Mouse (Mus musculus) frontal cortex, postnatal 14 days (tissue): ENCODE results near the gene Magi2.
"Not testable (repeated sequence)": the region's sequence is repeated elsewhere in the genome, so short reads cannot be mapped to it uniquely, and the experiment has no call there.

Experiments
- DNase-seq, 2 experiments: peaks; one replicate each; pipeline ENCODE4 v3.0.0; 2022; ENCODE audit warnings: low spot score in 2 of 2

Gene Magi2

GRCm38 (mm10) chr5:20242496-20242895, 1015.7 kb downstream of the Magi2 start:
- no peak for DNase-seq

GRCm38 (mm10) chr5:20249382-20249781, 1022.5 kb downstream of the Magi2 start:
- no peak for DNase-seq

GRCm38 (mm10) chr5:20251541-20251940, 1024.7 kb downstream of the Magi2 start:
- DNase-seq = no peak

- DNase-seq = no peak
Measured at GRCm38 (mm10) chr5:20256150-20256868, 1029.5 kb downstream of the Magi2 start.

- DNase-seq = no peak
Measured at GRCm38 (mm10) chr5:20256933-20257332, 1030.1 kb downstream of the Magi2 start.

- DNase-seq = no peak
Measured at GRCm38 (mm10) chr5:20257419-20257818, 1030.6 kb downstream of the Magi2 start.

- DNase-seq = no peak
Measured at GRCm38 (mm10) chr5:20259719-20260118, 1032.9 kb downstream of the Magi2 start.

GRCm38 (mm10) chr5:20272680-20273079, 1045.8 kb downstream of the Magi2 start:
- not testable (repeated sequence) for DNase-seq

- DNase-seq = no peak
Measured at GRCm38 (mm10) chr5:20275632-20276031, 1048.8 kb downstream of the Magi2 start.

- DNase-seq = no peak
Measured at GRCm38 (mm10) chr5:20285080-20285840, 1058.4 kb downstream of the Magi2 start.

GRCm38 (mm10) chr5:20294521-20294920, 1067.7 kb downstream of the Magi2 start:
- no peak for DNase-seq

- DNase-seq = no peak
Measured at GRCm38 (mm10) chr5:20299816-20300215, 1073.0 kb downstream of the Magi2 start.

GRCm38 (mm10) chr5:20303056-20303965, 1076.5 kb downstream of the Magi2 start:
- no peak for DNase-seq

GRCm38 (mm10) chr5:20320970-20321369, 1094.1 kb downstream of the Magi2 start:
- no peak for DNase-seq

GRCm38 (mm10) chr5:20325290-20325689, 1098.5 kb downstream of the Magi2 start:
- no peak for DNase-seq

- DNase-seq = no peak
Measured at GRCm38 (mm10) chr5:20328901-20329300, 1102.1 kb downstream of the Magi2 start.

GRCm38 (mm10) chr5:20330025-20330424, 1103.2 kb downstream of the Magi2 start:
- no peak for DNase-seq

- DNase-seq = no peak
Measured at GRCm38 (mm10) chr5:20332574-20332973, 1105.7 kb downstream of the Magi2 start.

- no peak for DNase-seq
Measured at GRCm38 (mm10) chr5:20334549-20334948, 1107.7 kb downstream of the Magi2 start.

- no peak for DNase-seq
Measured at GRCm38 (mm10) chr5:20352941-20353340, 1126.1 kb downstream of the Magi2 start.

- no peak for DNase-seq
Measured at GRCm38 (mm10) chr5:20358437-20358836, 1131.6 kb downstream of the Magi2 start.

GRCm38 (mm10) chr5:20359021-20359420, 1132.2 kb downstream of the Magi2 start:
- no peak for DNase-seq
